Mouse (Mus musculus): Measurements from ENCODE around the gene Sparcl1. TPM values are rescaled to one million over a fixed set of nuclear protein-coding genes. Genes with fewer than 3 reads are reported as not detected.

Sparcl1 gene
- polyA plus RNA-seq, 1 experiment from 2014 or later: 150 TPM

- H3K4me1 ChIP-seq (replicated peaks): no peaks in the 10 kb centered on the region
- 87% methylated on average over 2 of the region's 2 CpGs for WGBS
Measured at GRCm38 (mm10) chr5:104032434-104033097, 81.0 kb downstream of the Sparcl1 start.

More at GRCm38 (mm10) chr5:104032434-104033097, 81.0 kb downstream of the Sparcl1 start:
- no peak overlapping the region for H3K4me2 ChIP-seq
- no peaks in the 10 kb centered on the region for H3K36me3 ChIP-seq
- no peaks in the 10 kb centered on the region for H3K27me3 ChIP-seq
- no peak overlapping the region for H3K4me3 ChIP-seq
- H3K9me3 ChIP-seq: no peaks in the 10 kb centered on the region
- no peak for ATAC-seq (ENCODE audit: low FRiP score)
- H3K9ac ChIP-seq: no peak overlapping the region
- H3K27ac ChIP-seq: no peak overlapping the region

Small RNAs within 50 kb of the gene (microRNA-seq; reads per million reads assigned to microRNA genes)
- gene Mir5619: 2.1 reads per million

Other genes starting within 250 kb of the Sparcl1 start
- 31.9 and 33.5 TPM in 2 replicates for gene Klhl8, start 202.5 kb downstream of the Sparcl1 start, polyA plus RNA-seq (2015; fragmentation: Nextera tagmentation; extraction: Ambion mirVana)
- gene Hsd17b13, start 136.3 kb downstream of the Sparcl1 start, polyA plus RNA-seq (2015; fragmentation: Nextera tagmentation; extraction: Ambion mirVana): 0.18 TPM in 1 of 2 replicates, not detected in the other
- gene Hsd17b11, start 91.8 kb downstream of the Sparcl1 start, polyA plus RNA-seq (2015; fragmentation: Nextera tagmentation; extraction: Ambion mirVana): 2.4 and 2.7 TPM in 2 replicates
- 67.0 and 70.4 TPM in 2 replicates for gene Nudt9, start 67.4 kb downstream of the Sparcl1 start, polyA plus RNA-seq (2015; fragmentation: Nextera tagmentation; extraction: Ambion mirVana)
- gene Gm17660, start 36.1 kb downstream of the Sparcl1 start, polyA plus RNA-seq (2015; fragmentation: Nextera tagmentation; extraction: Ambion mirVana): not detected in 2 replicates
- not detected in 2 replicates for gene Dspp, start 57.0 kb upstream of the Sparcl1 start, polyA plus RNA-seq (2015; fragmentation: Nextera tagmentation; extraction: Ambion mirVana)
- gene Dmp1, start 88.9 kb upstream of the Sparcl1 start, polyA plus RNA-seq (2015; fragmentation: Nextera tagmentation; extraction: Ambion mirVana): 0.47 and 1.0 TPM in 2 replicates
- gene Ibsp, start 185.4 kb upstream of the Sparcl1 start, polyA plus RNA-seq (2015; fragmentation: Nextera tagmentation; extraction: Ambion mirVana): 2.0 TPM in 1 of 2 replicates, not detected in the other
- not detected in 2 replicates for gene Mepe, start 211.6 kb upstream of the Sparcl1 start, polyA plus RNA-seq (2015; fragmentation: Nextera tagmentation; extraction: Ambion mirVana)